Mouse (Mus musculus): ENCODE measurements at regions not wholly inside any gene's neighbourhood (a gene's known extent, or its start where the extent isn't known, plus 50 kb on each side); places are given as distances from the start of the nearest gene placed in this dataset.

GRCm38 (mm10) chr5:51794097-51794496, 226.6 kb upstream of the Ppargc1a start:
- Histone ChIP-seq H3K4me1 (ENCODE audit: control insufficient read depth, insufficient read depth, low read length) (no peaks in the 10 kb centered on the region), H3K9ac (ENCODE audit: low read depth, low read length, severe bottlenecking) (no peak overlapping the region), H3K4me2 (replicated peaks; ENCODE audit: low read depth, low read length, severe bottlenecking) (no peak overlapping the region), H3K4me3 (replicated peaks; ENCODE audit: low read length) (no peak overlapping the region), H3K36me3 (ENCODE audit: control insufficient read depth, insufficient read depth, low read length) (no peaks in the 10 kb centered on the region), H3K27me3 (ENCODE audit: control insufficient read depth, insufficient read depth, low read length) (no peaks in the 10 kb centered on the region), H3K27ac (replicated peaks; ENCODE audit: low read depth, low read length) (no peak overlapping the region), H3K9me3 (ENCODE audit: control insufficient read depth, low read length) (no peaks in the 10 kb centered on the region)
- DNase-seq (ENCODE audit: low spot score) (no peak), ATAC-seq (ENCODE audit: low FRiP score, low read depth) (no peak)
- 27% methylated on average over 6 of the region's 6 CpGs for WGBS
- no peak for TF ChIP-seq POLR2A (IDR thresholded peaks at IDR 0.05; ENCODE audit: borderline replicate concordance, extremely low read depth, insufficient read depth, insufficient read length)

- Histone ChIP-seq H3K27me3 (ENCODE audit: control insufficient read depth, insufficient read depth, low read length) (no peaks in the 10 kb centered on the region), H3K9me3 (ENCODE audit: control insufficient read depth, low read length) (no peaks in the 10 kb centered on the region), H3K4me1 (ENCODE audit: control insufficient read depth, insufficient read depth, low read length) (no peaks in the 10 kb centered on the region), H3K27ac (replicated peaks; ENCODE audit: low read depth, low read length) (no peak overlapping the region), H3K4me2 (replicated peaks; ENCODE audit: low read depth, low read length, severe bottlenecking) (no peak overlapping the region), H3K36me3 (ENCODE audit: control insufficient read depth, insufficient read depth, low read length) (no peaks in the 10 kb centered on the region), H3K9ac (ENCODE audit: low read depth, low read length, severe bottlenecking) (no peak overlapping the region), H3K4me3 (replicated peaks; ENCODE audit: low read length) (no peak overlapping the region)
- WGBS = 68% methylated on average over 2 of the region's 2 CpGs
- DNase-seq (ENCODE audit: low spot score) (no peak), ATAC-seq (ENCODE audit: low FRiP score, low read depth) (no peak)
- TF ChIP-seq POLR2A (IDR thresholded peaks at IDR 0.05; ENCODE audit: borderline replicate concordance, extremely low read depth, insufficient read depth, insufficient read length) = no peak
Measured at GRCm38 (mm10) chr5:51792950-51793349, 225.4 kb upstream of the Ppargc1a start.

GRCm38 (mm10) chr5:51788768-51789167, 221.2 kb upstream of the Ppargc1a start:
- DNase-seq (ENCODE audit: low spot score) = no peak
- 71% methylated on average over 6 of the region's 6 CpGs for WGBS
- Histone ChIP-seq H3K4me2 (replicated peaks; ENCODE audit: low read depth, low read length, severe bottlenecking) (no peak overlapping the region), H3K4me1 (ENCODE audit: control insufficient read depth, insufficient read depth, low read length) (no peaks in the 10 kb centered on the region), H3K9ac (ENCODE audit: low read depth, low read length, severe bottlenecking) (no peak overlapping the region), H3K9me3 (ENCODE audit: control insufficient read depth, low read length) (no peaks in the 10 kb centered on the region), H3K36me3 (ENCODE audit: control insufficient read depth, insufficient read depth, low read length) (no peaks in the 10 kb centered on the region), H3K4me3 (replicated peaks; ENCODE audit: low read length) (no peak overlapping the region), H3K27me3 (ENCODE audit: control insufficient read depth, insufficient read depth, low read length) (no peaks in the 10 kb centered on the region), H3K27ac (replicated peaks; ENCODE audit: low read depth, low read length) (no peak overlapping the region)
- no peak for TF ChIP-seq POLR2A (IDR thresholded peaks at IDR 0.05; ENCODE audit: borderline replicate concordance, extremely low read depth, insufficient read depth, insufficient read length)
- ATAC-seq (ENCODE audit: low FRiP score, low read depth) = no peak

GRCm38 (mm10) chr5:51783523-51783922, 216.0 kb upstream of the Ppargc1a start:
- Histone ChIP-seq H3K36me3 (ENCODE audit: control insufficient read depth, insufficient read depth, low read length) (no peaks in the 10 kb centered on the region), H3K4me3 (replicated peaks; ENCODE audit: low read length) (no peak overlapping the region), H3K27ac (replicated peaks; ENCODE audit: low read depth, low read length) (no peak overlapping the region), H3K9ac (ENCODE audit: low read depth, low read length, severe bottlenecking) (no peak overlapping the region), H3K4me2 (replicated peaks; ENCODE audit: low read depth, low read length, severe bottlenecking) (no peak overlapping the region), H3K4me1 (ENCODE audit: control insufficient read depth, insufficient read depth, low read length) (no peaks in the 10 kb centered on the region), H3K27me3 (ENCODE audit: control insufficient read depth, insufficient read depth, low read length) (no peaks in the 10 kb centered on the region), H3K9me3 (ENCODE audit: control insufficient read depth, low read length) (no peaks in the 10 kb centered on the region)
- ATAC-seq (ENCODE audit: low FRiP score, low read depth) (no peak), DNase-seq (ENCODE audit: low spot score) (no peak)
- WGBS = 83% methylated on average over 5 of the region's 5 CpGs
- no peak for TF ChIP-seq POLR2A (IDR thresholded peaks at IDR 0.05; ENCODE audit: borderline replicate concordance, extremely low read depth, insufficient read depth, insufficient read length)

- WGBS = 88% methylated on average over 9 of the region's 9 CpGs
- no peak for ATAC-seq (ENCODE audit: low FRiP score, low read depth)
- Histone ChIP-seq H3K27ac (replicated peaks; ENCODE audit: low read depth, low read length) (no peak overlapping the region), H3K36me3 (ENCODE audit: control insufficient read depth, insufficient read depth, low read length) (no peaks in the 10 kb centered on the region), H3K4me3 (replicated peaks; ENCODE audit: low read length) (no peak overlapping the region), H3K9me3 (ENCODE audit: control insufficient read depth, low read length) (no peaks in the 10 kb centered on the region), H3K4me1 (ENCODE audit: control insufficient read depth, insufficient read depth, low read length) (no peaks in the 10 kb centered on the region), H3K9ac (ENCODE audit: low read depth, low read length, severe bottlenecking) (no peak overlapping the region), H3K27me3 (ENCODE audit: control insufficient read depth, insufficient read depth, low read length) (no peaks in the 10 kb centered on the region), H3K4me2 (replicated peaks; ENCODE audit: low read depth, low read length, severe bottlenecking) (no peak overlapping the region)
- DNase-seq (ENCODE audit: low spot score) = no peak
- no peak for TF ChIP-seq POLR2A (IDR thresholded peaks at IDR 0.05; ENCODE audit: borderline replicate concordance, extremely low read depth, insufficient read depth, insufficient read length)
Measured at GRCm38 (mm10) chr5:51783099-51783498, 215.6 kb upstream of the Ppargc1a start.

All from limb, embryonic 14.5 days (tissue).